Mouse (Mus musculus): ENCODE measurements around the gene Pan2. TPM values are rescaled to one million over a fixed set of nuclear protein-coding genes. Genes with fewer than 3 reads are reported as not detected.

Pan2 gene
- total and polyA plus RNA-seq, 2 experiments from 2014 or later = 14.3 to 25.2 TPM

DNA sequence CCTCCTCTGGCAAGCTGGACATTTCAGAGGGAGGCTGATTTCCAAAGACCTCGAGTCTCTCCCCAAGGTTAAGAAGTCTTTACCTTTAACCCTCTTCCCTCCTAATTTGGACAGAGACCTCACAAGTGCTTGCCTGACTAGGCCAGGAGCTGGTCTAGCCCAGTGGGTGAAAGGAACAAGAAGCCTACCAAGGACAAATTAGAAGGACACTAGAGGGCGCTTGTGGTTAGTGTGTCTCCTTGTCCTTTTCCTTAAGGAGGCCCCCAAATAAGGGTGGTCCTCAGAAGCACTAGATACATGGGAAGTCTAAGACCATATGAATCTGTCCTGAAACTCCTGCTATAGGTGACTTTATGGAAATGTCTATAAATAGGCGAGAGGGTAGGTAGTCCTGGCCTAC, 59.4 kb downstream of the Pan2 start:
- TF ChIP-seq CTCF (IDR thresholded peaks at IDR 0.05; ENCODE audit: low read depth) = peak; percentile 68
- H3K27me3 ChIP-seq (ENCODE audit: insufficient read depth, low read length) = no peaks in the 10 kb centered on the region
- H3K4me3 ChIP-seq (ENCODE audit: low read length) = no peak overlapping the region
- ATAC-seq (peak; percentile 58), DNase-seq (ENCODE audit: low spot score) (peak; percentile 81)
- H3K9me3 ChIP-seq (ENCODE audit: low read length) = no peaks in the 10 kb centered on the region
- 47% methylated on average over 3 of the region's 3 CpGs for WGBS
- no peak overlapping the region for H3K27ac ChIP-seq
- H3K36me3 ChIP-seq (ENCODE audit: insufficient read depth, low read length) = peaks cover 42% of the 10 kb centered on the region
- H3K4me1 ChIP-seq (ENCODE audit: insufficient read depth, low read length) = peaks cover 4% of the 10 kb centered on the region; the same call in 1 of the 2 replicates
- H3K9ac ChIP-seq (replicated peaks; ENCODE audit: low read length) = no peak overlapping the region
- no peak overlapping the region for H3K4me2 ChIP-seq (ENCODE audit: low read depth, low read length)

DNA sequence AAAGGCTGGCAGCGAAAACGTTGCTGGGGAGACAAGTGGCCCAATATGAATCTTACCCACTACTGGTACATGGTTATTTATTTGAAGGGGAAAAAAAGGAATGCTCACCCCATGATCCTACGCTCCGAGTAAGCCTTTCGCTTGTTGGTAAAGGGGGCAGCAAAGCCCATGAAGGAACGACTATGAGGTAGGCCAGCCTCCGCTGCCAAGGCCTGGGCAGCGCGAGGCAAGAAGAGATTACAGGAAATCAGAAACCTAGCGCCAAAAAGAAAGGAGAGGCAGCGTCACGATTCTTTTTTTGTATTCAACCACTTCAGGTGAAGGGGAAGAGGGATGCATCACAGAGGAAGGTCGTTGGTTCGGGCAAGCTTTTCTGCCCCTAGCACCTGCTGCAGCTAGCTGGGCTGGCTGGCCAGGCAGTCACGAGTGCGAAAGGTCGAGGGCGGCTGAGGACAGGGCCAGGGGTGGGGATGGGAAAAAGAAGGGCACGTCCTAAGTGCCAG, 64.8 kb downstream of the Pan2 start:
- no peak for TF ChIP-seq CTCF (IDR thresholded peaks at IDR 0.05; ENCODE audit: low read depth)
- Histone ChIP-seq H3K4me1 (ENCODE audit: insufficient read depth, low read length) (peaks cover 15% of the 10 kb centered on the region), H3K4me2 (ENCODE audit: low read depth, low read length) (peak overlapping the region; percentile 90), H3K9me3 (ENCODE audit: low read length) (no peaks in the 10 kb centered on the region), H3K27me3 (ENCODE audit: insufficient read depth, low read length) (no peaks in the 10 kb centered on the region), H3K36me3 (ENCODE audit: insufficient read depth, low read length) (peaks cover 8% of the 10 kb centered on the region; the same call in 1 of the 2 replicates), H3K9ac (replicated peaks; ENCODE audit: low read length) (peak overlapping the region; percentile 76), H3K4me3 (ENCODE audit: low read length) (peak overlapping the region; percentile 62), H3K27ac (peak overlapping the region; percentile 95)
- 11% methylated on average over 19 of the region's 19 CpGs for WGBS
- ATAC-seq (no peak), DNase-seq (ENCODE audit: low spot score) (peak; percentile 36)

DNA sequence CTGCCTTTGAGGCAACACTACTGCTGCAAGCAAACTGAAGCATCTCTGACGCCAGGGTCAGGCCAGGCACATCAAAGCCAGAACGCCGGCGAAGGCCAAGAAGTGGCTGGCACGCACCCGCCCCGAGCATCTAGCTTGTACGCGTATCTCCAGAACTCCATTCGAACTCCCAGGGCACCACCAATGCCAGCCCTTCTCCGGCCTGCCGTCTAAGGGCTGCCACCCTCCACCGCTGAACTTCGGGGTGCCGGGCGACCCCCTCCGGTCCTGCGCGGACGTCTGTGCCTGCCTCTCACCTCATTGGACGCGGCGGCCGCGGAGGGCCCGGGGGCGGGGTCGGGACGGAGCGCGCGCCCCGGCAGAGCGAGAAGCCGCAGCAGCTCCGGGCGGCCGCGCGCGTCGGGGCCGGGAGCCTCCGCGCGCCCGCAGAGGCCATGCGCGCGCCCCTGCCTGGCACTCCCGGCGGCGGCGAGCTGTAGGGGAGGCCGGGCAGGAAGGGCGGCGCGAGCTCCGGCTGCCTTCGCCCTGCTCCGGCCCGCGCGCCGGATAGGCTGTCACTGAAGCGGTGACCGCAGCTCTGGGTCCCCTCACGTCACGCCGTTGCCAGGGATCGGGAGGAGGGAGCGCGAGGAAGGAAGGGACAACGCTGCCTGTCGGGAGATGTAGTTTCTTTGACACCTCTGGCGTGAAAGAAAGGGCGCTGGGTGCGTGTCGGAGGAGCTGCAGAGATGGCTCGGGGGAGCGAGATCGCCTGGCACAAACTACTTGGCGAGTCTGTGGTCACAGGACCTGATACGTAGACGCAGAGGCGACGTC, 65.5 kb downstream of the Pan2 start, which contains the start of gene Coq10a:
TSS of gene Coq10a (minus strand) at position 596 of the 816 bp plus-strand sequence.
- DNase-seq (ENCODE audit: low spot score) = peak; percentile 96
- Histone ChIP-seq H3K4me2 (ENCODE audit: low read depth, low read length) (peak within 1 kb of the TSS; percentile 90), H3K36me3 (ENCODE audit: insufficient read depth, low read length) (peaks cover 2% of the 10 kb centered on the region; the same call in 1 of the 2 replicates), H3K4me3 (ENCODE audit: low read length) (peak within 1 kb of the TSS; percentile 62), H3K27ac (peak within 1 kb of the TSS; percentile 95), H3K27me3 (ENCODE audit: insufficient read depth, low read length) (no peaks in the 10 kb centered on the region), H3K9me3 (ENCODE audit: low read length) (no peaks in the 10 kb centered on the region), H3K4me1 (ENCODE audit: insufficient read depth, low read length) (peaks cover 15% of the 10 kb centered on the region), H3K9ac (replicated peaks; ENCODE audit: low read length) (peak within 1 kb of the TSS; percentile 76)
- under 1% methylated on average over 81 of the region's 87 CpGs for WGBS
- no peak for TF ChIP-seq CTCF (IDR thresholded peaks at IDR 0.05; ENCODE audit: low read depth)
- peak; percentile 97 for ATAC-seq

DNA sequence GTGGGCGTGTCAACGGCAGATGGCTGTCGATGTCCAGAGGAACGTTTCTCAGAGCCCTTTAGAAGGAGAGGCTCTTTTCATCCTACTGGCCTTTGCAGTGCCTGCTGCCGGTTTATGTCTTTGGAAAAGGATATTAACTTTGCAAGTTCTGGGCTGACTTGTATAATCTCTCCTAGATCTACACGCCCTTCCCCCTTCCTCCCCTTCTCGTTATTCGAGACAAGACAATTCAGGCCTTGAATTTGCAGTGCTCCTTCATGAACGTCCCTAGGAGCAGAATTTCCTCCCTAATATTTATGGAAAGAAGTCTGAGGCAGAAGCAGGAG, 66.0 kb downstream of the Pan2 start:
- H3K4me2 ChIP-seq (ENCODE audit: low read depth, low read length) = peak overlapping the region; percentile 90
- H3K36me3 ChIP-seq (ENCODE audit: insufficient read depth, low read length) = no peaks in the 10 kb centered on the region; the same call in 1 of the 2 replicates
- WGBS = 5% methylated on average over 9 of the region's 9 CpGs
- ATAC-seq (no peak), DNase-seq (ENCODE audit: low spot score) (no peak)
- H3K27me3 ChIP-seq (ENCODE audit: insufficient read depth, low read length) = no peaks in the 10 kb centered on the region
- no peak for TF ChIP-seq CTCF (IDR thresholded peaks at IDR 0.05; ENCODE audit: low read depth)
- H3K9ac ChIP-seq (replicated peaks; ENCODE audit: low read length) = peak overlapping the region; percentile 76
- peaks cover 15% of the 10 kb centered on the region for H3K4me1 ChIP-seq (ENCODE audit: insufficient read depth, low read length)
- H3K9me3 ChIP-seq (ENCODE audit: low read length) = no peaks in the 10 kb centered on the region
- H3K4me3 ChIP-seq (ENCODE audit: low read length) = peak overlapping the region; percentile 62
- peak overlapping the region; percentile 95 for H3K27ac ChIP-seq

DNA sequence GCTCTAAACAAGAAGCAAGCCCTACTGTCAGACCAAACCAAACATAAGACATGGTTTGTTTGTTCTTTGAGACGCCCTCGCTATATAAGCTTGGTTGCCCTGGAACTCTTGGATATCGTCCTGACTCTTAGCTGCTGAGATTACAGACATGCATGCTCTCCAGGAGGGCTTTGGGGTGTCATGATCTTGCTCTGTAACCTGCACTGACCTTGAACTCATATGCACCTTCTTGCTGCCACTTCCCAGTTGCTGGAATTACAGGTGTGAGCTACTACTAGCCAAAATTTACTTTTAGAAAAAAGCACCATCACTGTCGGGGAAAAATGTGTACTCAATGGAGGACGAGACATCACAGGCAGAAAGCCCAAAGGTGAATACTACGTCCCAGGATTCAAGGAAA, 66.5 kb downstream of the Pan2 start:
- Histone ChIP-seq H3K27ac (peak overlapping the region; percentile 95), H3K4me3 (ENCODE audit: low read length) (peak overlapping the region; percentile 62), H3K4me1 (ENCODE audit: insufficient read depth, low read length) (peaks cover 15% of the 10 kb centered on the region), H3K36me3 (ENCODE audit: insufficient read depth, low read length) (no peaks in the 10 kb centered on the region; the same call in 1 of the 2 replicates), H3K9me3 (ENCODE audit: low read length) (no peaks in the 10 kb centered on the region), H3K9ac (replicated peaks; ENCODE audit: low read length) (peak overlapping the region; percentile 76), H3K4me2 (ENCODE audit: low read depth, low read length) (peak overlapping the region; percentile 90), H3K27me3 (ENCODE audit: insufficient read depth, low read length) (no peaks in the 10 kb centered on the region)
- no peak for DNase-seq (ENCODE audit: low spot score)
- 76% methylated on average over 6 of the region's 6 CpGs for WGBS
- ATAC-seq = no peak
- no peak for TF ChIP-seq CTCF (IDR thresholded peaks at IDR 0.05; ENCODE audit: low read depth)

DNA sequence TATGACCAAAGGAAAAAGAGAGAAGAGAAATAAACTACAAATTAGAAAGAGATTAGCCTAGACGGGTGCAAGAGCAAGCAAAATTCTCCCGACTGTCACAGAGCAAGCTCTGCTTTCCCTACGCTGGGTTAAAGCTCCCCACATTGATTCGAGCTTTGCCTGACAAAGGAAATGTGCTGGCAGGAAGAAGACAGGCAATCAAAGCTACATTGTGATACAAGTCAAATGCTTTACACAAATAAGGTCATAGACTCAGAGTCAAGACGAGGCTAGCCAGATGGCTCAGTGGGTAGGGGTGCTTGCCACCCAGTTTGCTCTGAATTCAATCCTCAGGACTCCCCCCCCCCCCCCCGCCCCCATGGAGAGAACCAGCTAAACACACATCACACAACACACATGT, 66.9 kb downstream of the Pan2 start:
- TF ChIP-seq CTCF (IDR thresholded peaks at IDR 0.05; ENCODE audit: low read depth) = no peak
- no peak overlapping the region for H3K4me3 ChIP-seq (ENCODE audit: low read length)
- DNase-seq (ENCODE audit: low spot score) (no peak), ATAC-seq (no peak)
- H3K27ac ChIP-seq = peak overlapping the region; percentile 95; the same call in 1 of the 2 replicates
- peaks cover 15% of the 10 kb centered on the region for H3K4me1 ChIP-seq (ENCODE audit: insufficient read depth, low read length)
- H3K4me2 ChIP-seq (ENCODE audit: low read depth, low read length) = no peak overlapping the region
- no peaks in the 10 kb centered on the region for H3K27me3 ChIP-seq (ENCODE audit: insufficient read depth, low read length)
- H3K36me3 ChIP-seq (ENCODE audit: insufficient read depth, low read length) = no peaks in the 10 kb centered on the region; the same call in 1 of the 2 replicates
- no peak overlapping the region for H3K9ac ChIP-seq (replicated peaks; ENCODE audit: low read length)
- H3K9me3 ChIP-seq (ENCODE audit: low read length) = no peaks in the 10 kb centered on the region
- WGBS = 55% methylated on average over 5 of the region's 6 CpGs

DNA sequence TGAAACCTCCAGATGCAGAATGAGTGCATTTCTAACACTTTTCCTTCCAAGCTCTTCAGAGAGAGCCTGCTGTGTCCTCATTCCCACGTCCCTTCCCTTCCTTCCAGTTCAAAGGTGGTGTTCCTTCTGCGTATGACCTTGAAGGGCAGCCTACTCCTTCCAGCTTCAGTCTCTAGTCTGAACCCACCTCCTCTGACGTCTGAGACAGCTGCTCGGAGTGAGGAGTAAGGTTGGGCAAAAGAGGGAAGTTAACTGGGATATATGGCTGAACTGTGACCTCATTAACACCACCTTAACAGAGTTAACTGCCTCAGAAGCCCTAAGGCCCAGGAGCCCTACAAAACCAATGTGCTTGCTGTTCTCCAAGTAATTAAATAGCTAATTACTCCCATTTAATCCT, 67.5 kb downstream of the Pan2 start:
- WGBS = 60% methylated on average over 4 of the region's 4 CpGs
- no peak overlapping the region for H3K4me2 ChIP-seq (ENCODE audit: low read depth, low read length)

More for the DNA sequence above, 67.5 kb downstream of the Pan2 start:
- H3K36me3 ChIP-seq (ENCODE audit: insufficient read depth, low read length) = no peaks in the 10 kb centered on the region; the same call in 1 of the 2 replicates
- no peak for TF ChIP-seq CTCF (IDR thresholded peaks at IDR 0.05; ENCODE audit: low read depth)
- DNase-seq (ENCODE audit: low spot score) = no peak
- no peak overlapping the region for H3K4me3 ChIP-seq (ENCODE audit: low read length)
- no peaks in the 10 kb centered on the region for H3K27me3 ChIP-seq (ENCODE audit: insufficient read depth, low read length)
- H3K27ac ChIP-seq = no peak overlapping the region
- peaks cover 15% of the 10 kb centered on the region for H3K4me1 ChIP-seq (ENCODE audit: insufficient read depth, low read length)
- H3K9me3 ChIP-seq (ENCODE audit: low read length) = no peaks in the 10 kb centered on the region
- no peak for ATAC-seq
- H3K9ac ChIP-seq (replicated peaks; ENCODE audit: low read length) = no peak overlapping the region

Other genes starting within 250 kb of the Pan2 start
- 81.6 and 87.7 TPM in 2 replicates for gene Ptges3, start 244.4 kb upstream of the Pan2 start, total RNA-seq (2014; rRNA removed)
- gene Ptges3, start 244.4 kb upstream of the Pan2 start, polyA plus RNA-seq (2015; fragmentation: Nextera tagmentation; extraction: Ambion mirVana) = 417 and 428 TPM in 2 replicates
- 6,623 and 6,768 TPM in 2 replicates for gene Atp5b, start 220.1 kb upstream of the Pan2 start, total RNA-seq (2014; rRNA removed)
- 2,401 and 2,438 TPM in 2 replicates for gene Atp5b, start 220.1 kb upstream of the Pan2 start, polyA plus RNA-seq (2015; fragmentation: Nextera tagmentation; extraction: Ambion mirVana)
- 14.3 and 15.0 TPM in 2 replicates for gene Baz2a, start 211.8 kb upstream of the Pan2 start, total RNA-seq (2014; rRNA removed)
- gene Baz2a, start 211.8 kb upstream of the Pan2 start, polyA plus RNA-seq (2015; fragmentation: Nextera tagmentation; extraction: Ambion mirVana) = 10.2 and 10.6 TPM in 2 replicates
- 11.7 and 13.2 TPM in 2 replicates for gene Rbms2, start 123.0 kb upstream of the Pan2 start, total RNA-seq (2014; rRNA removed)
- 7.3 and 8.9 TPM in 2 replicates for gene Rbms2, start 123.0 kb upstream of the Pan2 start, polyA plus RNA-seq (2015; fragmentation: Nextera tagmentation; extraction: Ambion mirVana)
- gene Gls2, start 108.9 kb upstream of the Pan2 start, total RNA-seq (2014; rRNA removed) = 1.9 and 6.4 TPM in 2 replicates
- gene Gls2, start 108.9 kb upstream of the Pan2 start, polyA plus RNA-seq (2015; fragmentation: Nextera tagmentation; extraction: Ambion mirVana) = 1.7 and 2.4 TPM in 2 replicates
- gene Spryd4, start 91.5 kb upstream of the Pan2 start, total RNA-seq (2014; rRNA removed) = 25.8 and 29.6 TPM in 2 replicates
- 22.3 and 24.5 TPM in 2 replicates for gene Spryd4, start 91.5 kb upstream of the Pan2 start, polyA plus RNA-seq (2015; fragmentation: Nextera tagmentation; extraction: Ambion mirVana)
- 0.21 and 0.25 TPM in 2 replicates for gene Mip, start 77.5 kb upstream of the Pan2 start, total RNA-seq (2014; rRNA removed)
- not detected in 2 replicates for gene Mip, start 77.5 kb upstream of the Pan2 start, polyA plus RNA-seq (2015; fragmentation: Nextera tagmentation; extraction: Ambion mirVana)
- gene Timeless, start 71.3 kb upstream of the Pan2 start, total RNA-seq (2014; rRNA removed) = 13.0 and 15.6 TPM in 2 replicates
- 15.2 and 17.0 TPM in 2 replicates for gene Timeless, start 71.3 kb upstream of the Pan2 start, polyA plus RNA-seq (2015; fragmentation: Nextera tagmentation; extraction: Ambion mirVana)
- gene Apon, start 49.2 kb upstream of the Pan2 start, total RNA-seq (2014; rRNA removed) = not detected in 2 replicates
- not detected in 2 replicates for gene Apon, start 49.2 kb upstream of the Pan2 start, polyA plus RNA-seq (2015; fragmentation: Nextera tagmentation; extraction: Ambion mirVana)
- gene Apof, start 34.7 kb upstream of the Pan2 start, total RNA-seq (2014; rRNA removed) = 0.50 TPM in 1 of 2 replicates, not detected in the other
- gene Apof, start 34.7 kb upstream of the Pan2 start, polyA plus RNA-seq (2015; fragmentation: Nextera tagmentation; extraction: Ambion mirVana) = 0.23 and 0.41 TPM in 2 replicates
- 7.5 and 8.5 TPM in 2 replicates for gene Stat2, start 32.8 kb upstream of the Pan2 start, total RNA-seq (2014; rRNA removed)
- 9.7 and 12.8 TPM in 2 replicates for gene Stat2, start 32.8 kb upstream of the Pan2 start, polyA plus RNA-seq (2015; fragmentation: Nextera tagmentation; extraction: Ambion mirVana)
- gene Il23a, start 4.6 kb upstream of the Pan2 start, total RNA-seq (2014; rRNA removed) = 0.50 TPM in 1 of 2 replicates, not detected in the other
- 0.35 and 0.73 TPM in 2 replicates for gene Il23a, start 4.6 kb upstream of the Pan2 start, polyA plus RNA-seq (2015; fragmentation: Nextera tagmentation; extraction: Ambion mirVana)
- 42.9 and 73.3 TPM in 2 replicates for gene Cnpy2, start 19.1 kb downstream of the Pan2 start, total RNA-seq (2014; rRNA removed)
- gene Cnpy2, start 19.1 kb downstream of the Pan2 start, polyA plus RNA-seq (2015; fragmentation: Nextera tagmentation; extraction: Ambion mirVana) = 186 and 189 TPM in 2 replicates
- gene Cs, start 34.4 kb downstream of the Pan2 start, total RNA-seq (2014; rRNA removed) = 274 and 311 TPM in 2 replicates
- 262 and 285 TPM in 2 replicates for gene Cs, start 34.4 kb downstream of the Pan2 start, polyA plus RNA-seq (2015; fragmentation: Nextera tagmentation; extraction: Ambion mirVana)
- gene Coq10a, start 65.7 kb downstream of the Pan2 start, total RNA-seq (2014; rRNA removed) = 26.9 and 42.1 TPM in 2 replicates
- gene Coq10a, start 65.7 kb downstream of the Pan2 start, polyA plus RNA-seq (2015; fragmentation: Nextera tagmentation; extraction: Ambion mirVana) = 50.8 and 52.1 TPM in 2 replicates
- gene Ankrd52, start 73.8 kb downstream of the Pan2 start, total RNA-seq (2014; rRNA removed) = 38.8 and 39.5 TPM in 2 replicates
- gene Ankrd52, start 73.8 kb downstream of the Pan2 start, polyA plus RNA-seq (2015; fragmentation: Nextera tagmentation; extraction: Ambion mirVana) = 9.1 and 10.6 TPM in 2 replicates
- 0.58 and 2.3 TPM in 2 replicates for gene Slc39a5, start 97.9 kb downstream of the Pan2 start, total RNA-seq (2014; rRNA removed)
- 0.55 and 0.66 TPM in 2 replicates for gene Slc39a5, start 97.9 kb downstream of the Pan2 start, polyA plus RNA-seq (2015; fragmentation: Nextera tagmentation; extraction: Ambion mirVana)
- gene Nabp2, start 108.2 kb downstream of the Pan2 start, total RNA-seq (2014; rRNA removed) = 73.9 and 98.9 TPM in 2 replicates
- gene Nabp2, start 108.2 kb downstream of the Pan2 start, polyA plus RNA-seq (2015; fragmentation: Nextera tagmentation; extraction: Ambion mirVana) = 135 and 140 TPM in 2 replicates
- gene Rnf41, start 108.3 kb downstream of the Pan2 start, total RNA-seq (2014; rRNA removed) = 98.1 and 105 TPM in 2 replicates
- gene Rnf41, start 108.3 kb downstream of the Pan2 start, polyA plus RNA-seq (2015; fragmentation: Nextera tagmentation; extraction: Ambion mirVana) = 75.8 and 76.3 TPM in 2 replicates
- 174 and 181 TPM in 2 replicates for gene Smarcc2, start 155.9 kb downstream of the Pan2 start, total RNA-seq (2014; rRNA removed)
- gene Smarcc2, start 155.9 kb downstream of the Pan2 start, polyA plus RNA-seq (2015; fragmentation: Nextera tagmentation; extraction: Ambion mirVana) = 112 and 120 TPM in 2 replicates
- gene Myl6, start 190.8 kb downstream of the Pan2 start, total RNA-seq (2014; rRNA removed) = 565 and 585 TPM in 2 replicates
- 1,081 and 1,089 TPM in 2 replicates for gene Myl6, start 190.8 kb downstream of the Pan2 start, polyA plus RNA-seq (2015; fragmentation: Nextera tagmentation; extraction: Ambion mirVana)
- gene Myl6b, start 195.3 kb downstream of the Pan2 start, total RNA-seq (2014; rRNA removed) = 27.1 and 34.6 TPM in 2 replicates
- 4.2 and 4.9 TPM in 2 replicates for gene Myl6b, start 195.3 kb downstream of the Pan2 start, polyA plus RNA-seq (2015; fragmentation: Nextera tagmentation; extraction: Ambion mirVana)
- gene Esyt1, start 222.5 kb downstream of the Pan2 start, total RNA-seq (2014; rRNA removed) = 22.9 and 29.0 TPM in 2 replicates
- 13.3 TPM in 2 replicates for gene Esyt1, start 222.5 kb downstream of the Pan2 start, polyA plus RNA-seq (2015; fragmentation: Nextera tagmentation; extraction: Ambion mirVana)
- 19.3 and 19.4 TPM in 2 replicates for gene Zc3h10, start 244.4 kb downstream of the Pan2 start, total RNA-seq (2014; rRNA removed)
- gene Zc3h10, start 244.4 kb downstream of the Pan2 start, polyA plus RNA-seq (2015; fragmentation: Nextera tagmentation; extraction: Ambion mirVana) = 12.5 and 13.8 TPM in 2 replicates
- 412 and 501 TPM in 2 replicates for gene Rpl41, start 246.0 kb downstream of the Pan2 start, total RNA-seq (2014; rRNA removed)
- 2,609 and 2,618 TPM in 2 replicates for gene Rpl41, start 246.0 kb downstream of the Pan2 start, polyA plus RNA-seq (2015; fragmentation: Nextera tagmentation; extraction: Ambion mirVana)